Mouse (Mus musculus): ENCODE data around the gene Txnrd2.
A peak's percentile ranks its signal among the peaks of the same experiment; 100 is the strongest.

The Txnrd2 gene

DNA sequence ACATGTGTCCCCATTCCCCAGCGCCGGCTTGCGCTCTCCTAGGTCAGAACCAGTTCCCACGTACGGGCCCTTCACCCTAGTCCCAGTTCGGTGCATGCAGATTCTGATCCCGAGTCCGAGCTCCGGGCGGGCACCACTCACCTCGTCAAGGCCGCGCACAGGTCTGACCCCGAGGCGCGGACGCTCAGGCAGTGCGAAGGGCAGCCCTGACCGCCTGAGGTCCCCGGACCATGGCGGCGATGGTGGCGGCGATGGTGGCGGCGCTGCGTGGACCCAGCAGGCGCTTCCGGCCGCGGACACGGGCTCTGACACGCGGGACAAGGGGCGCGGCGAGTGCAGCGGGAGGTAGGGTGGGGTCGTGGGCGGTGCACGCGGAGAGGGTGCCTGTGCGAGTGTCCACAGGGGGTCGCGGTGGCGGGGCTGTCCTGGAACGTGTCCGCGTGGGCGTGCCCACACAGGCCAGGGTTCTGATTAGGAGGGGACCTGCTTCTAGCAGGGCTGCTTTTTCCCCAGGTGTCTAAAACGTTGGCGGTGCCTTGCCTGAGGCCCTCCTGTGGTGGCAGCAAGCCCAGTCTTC, at the start of gene Txnrd2:
Gene Txnrd2 (plus strand): TSS at position 170 of the 577 bp plus-strand sequence.
- peak; percentile 76 for DNase-seq (ENCODE audit: low spot score)

- DNase-seq (ENCODE audit: low spot score): no peak
Measured at GRCm38 (mm10) chr16:18377203-18377602, 49.0 kb upstream of the Txnrd2 start.

DNA sequence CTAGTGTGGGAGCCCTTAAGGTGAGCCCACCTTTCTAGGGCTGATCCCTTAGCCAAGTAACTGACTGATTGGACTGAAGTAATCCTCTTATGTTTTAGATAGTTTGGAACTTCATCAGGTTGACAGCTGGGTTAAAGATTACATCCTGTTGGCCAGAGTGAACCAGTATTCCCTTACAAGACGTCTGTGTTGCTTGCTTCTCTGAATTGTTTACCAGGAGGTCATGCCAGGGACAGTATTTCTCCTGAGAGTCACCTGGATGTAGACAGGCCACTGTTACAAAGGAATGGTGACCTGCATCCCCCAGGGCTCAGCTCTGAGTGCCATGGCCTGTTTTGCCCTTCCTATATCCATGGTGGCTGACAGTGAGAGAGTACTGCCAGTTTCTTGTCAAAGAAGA, 47.7 kb upstream of the Txnrd2 start:
- DNase-seq (ENCODE audit: low spot score): no peak

DNA sequence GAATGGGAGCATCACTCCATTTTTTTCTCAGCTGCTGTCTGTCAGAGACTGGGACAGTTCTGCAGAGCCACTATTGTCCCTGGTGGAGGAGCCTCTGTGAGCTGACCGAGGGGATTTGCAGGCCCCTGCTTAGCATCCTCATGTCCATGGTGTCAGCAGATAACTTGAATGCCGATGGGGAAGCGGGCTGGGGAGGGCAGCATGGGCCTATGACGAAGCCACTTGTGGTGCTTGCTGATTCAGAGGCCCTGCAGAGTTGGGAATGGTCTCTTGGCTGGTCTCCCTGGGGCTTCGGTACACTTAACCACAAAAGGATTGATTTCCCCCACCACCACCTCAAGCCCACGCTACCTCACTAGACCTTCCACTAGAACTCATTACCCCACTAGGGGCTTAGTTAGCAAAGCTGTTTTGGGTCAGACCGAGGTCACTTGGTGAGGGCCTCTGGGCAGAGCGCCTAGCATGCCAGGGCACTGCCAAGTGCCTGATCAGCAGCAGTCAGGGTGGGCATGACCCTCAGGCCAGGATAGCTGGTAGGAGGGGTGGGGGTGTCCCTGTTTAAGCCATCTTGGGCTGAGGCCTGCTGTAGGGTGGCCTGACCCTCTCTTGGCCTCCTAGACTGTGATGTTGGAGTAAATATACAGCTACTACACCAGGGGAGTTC, 46.7 kb upstream of the Txnrd2 start:
- no peak for DNase-seq (ENCODE audit: low spot score)

DNA sequence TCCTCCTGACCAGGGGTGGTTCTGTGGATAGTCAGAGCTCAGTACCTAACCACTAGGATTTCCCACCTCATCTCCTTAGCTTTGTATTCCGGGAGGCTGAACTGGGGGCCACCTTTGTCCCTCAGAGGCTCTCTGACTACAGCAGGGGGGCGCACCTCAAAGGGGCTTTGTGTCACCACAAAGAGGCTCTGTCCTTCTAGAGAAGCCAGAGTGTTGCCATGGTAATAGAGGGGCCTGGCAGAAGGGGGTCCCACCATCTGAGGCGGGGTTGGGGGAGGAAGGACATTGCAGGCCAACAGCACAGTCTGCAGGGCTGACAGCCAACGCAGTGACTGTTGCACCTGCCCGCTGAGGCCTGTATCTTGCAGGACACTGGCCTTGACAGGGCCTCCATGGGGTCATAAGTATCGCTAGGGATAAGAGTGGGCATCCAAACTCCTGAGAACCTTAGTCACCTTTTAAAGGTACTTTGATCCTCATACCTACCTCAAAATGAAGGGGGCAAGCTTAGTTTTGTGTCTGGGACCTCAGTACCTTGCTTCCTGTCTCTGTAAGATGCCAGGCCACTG, 45.6 kb upstream of the Txnrd2 start:
- DNase-seq (ENCODE audit: low spot score): no peak

DNA sequence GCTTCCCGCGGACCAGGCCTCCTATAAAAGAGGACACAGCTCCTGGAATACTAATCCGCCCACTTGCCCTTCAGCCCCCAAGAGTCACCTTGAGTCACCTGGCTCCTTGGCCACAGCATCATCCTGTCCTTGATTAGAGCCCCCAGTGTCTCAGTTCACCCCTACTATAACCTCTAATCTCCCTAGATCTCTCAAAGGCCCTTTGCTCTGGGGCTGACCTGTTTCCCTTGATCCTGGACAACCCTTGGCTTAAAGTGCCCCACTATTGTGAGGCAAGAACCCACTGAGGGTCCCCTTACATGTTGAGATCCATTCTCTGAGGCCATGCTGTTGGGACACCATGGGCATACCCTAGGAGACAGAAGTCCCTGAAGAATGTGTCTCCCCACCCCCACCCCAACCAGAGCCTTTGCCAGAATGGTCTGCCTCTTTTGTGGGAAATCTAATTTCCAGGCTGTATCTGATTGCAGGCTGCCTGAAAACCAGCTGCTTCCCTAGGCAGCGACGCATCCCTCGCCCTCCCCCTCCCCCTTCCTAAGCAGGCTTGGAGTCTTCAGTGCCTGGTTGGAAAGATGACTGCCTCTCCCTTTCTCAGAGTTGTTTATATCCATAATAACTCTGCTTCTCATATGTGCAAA, 44.4 kb upstream of the Txnrd2 start:
- DNase-seq (ENCODE audit: low spot score): no peak

GRCm38 (mm10) chr16:18383045-18383726, 43.0 kb upstream of the Txnrd2 start:
- peak; percentile 31 for DNase-seq (ENCODE audit: low spot score)

DNA sequence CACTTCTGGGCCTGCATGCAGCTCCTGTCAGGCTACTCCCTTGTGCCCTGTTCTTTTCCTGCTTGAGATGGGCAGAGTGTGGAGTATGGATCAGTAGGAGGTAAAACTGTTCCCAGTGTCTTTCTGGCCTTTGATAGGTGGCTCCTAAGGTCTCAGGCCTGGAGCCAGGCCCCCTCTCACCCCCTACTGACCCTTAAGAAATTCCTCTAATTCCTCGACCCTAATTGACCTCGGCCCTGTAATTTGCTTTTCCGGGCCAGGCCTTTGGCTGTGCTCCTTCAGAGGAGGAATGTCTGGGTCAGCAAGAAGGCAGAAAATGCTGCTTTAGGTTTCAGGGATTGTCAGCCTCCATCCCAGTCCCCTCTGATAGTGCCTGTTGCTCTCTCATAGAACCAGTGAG, 42.4 kb upstream of the Txnrd2 start:
- peak; percentile 34 for DNase-seq (ENCODE audit: low spot score)

DNA sequence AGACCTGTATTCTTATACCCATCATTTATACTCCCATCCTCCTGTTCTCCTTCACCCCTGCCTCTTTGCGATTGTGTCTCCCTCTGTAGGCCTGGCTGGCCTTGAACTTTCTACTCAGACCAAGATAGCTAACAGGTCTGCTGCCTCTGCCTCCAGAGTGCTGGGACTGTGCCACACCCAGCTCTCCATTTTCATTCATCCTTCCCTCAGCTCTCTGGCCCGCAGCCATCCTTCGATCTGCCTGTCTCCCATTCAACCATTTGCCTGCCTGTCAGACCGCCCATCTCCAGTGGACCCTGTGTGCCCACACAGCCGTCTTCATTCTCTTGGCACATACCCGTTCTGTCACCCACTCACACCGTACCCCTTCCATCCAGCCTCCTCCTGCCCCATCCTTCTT, 42.0 kb upstream of the Txnrd2 start:
- no peak for DNase-seq (ENCODE audit: low spot score)

GRCm38 (mm10) chr16:18384659-18385058, 41.5 kb upstream of the Txnrd2 start:
- no peak for DNase-seq (ENCODE audit: low spot score)

DNA sequence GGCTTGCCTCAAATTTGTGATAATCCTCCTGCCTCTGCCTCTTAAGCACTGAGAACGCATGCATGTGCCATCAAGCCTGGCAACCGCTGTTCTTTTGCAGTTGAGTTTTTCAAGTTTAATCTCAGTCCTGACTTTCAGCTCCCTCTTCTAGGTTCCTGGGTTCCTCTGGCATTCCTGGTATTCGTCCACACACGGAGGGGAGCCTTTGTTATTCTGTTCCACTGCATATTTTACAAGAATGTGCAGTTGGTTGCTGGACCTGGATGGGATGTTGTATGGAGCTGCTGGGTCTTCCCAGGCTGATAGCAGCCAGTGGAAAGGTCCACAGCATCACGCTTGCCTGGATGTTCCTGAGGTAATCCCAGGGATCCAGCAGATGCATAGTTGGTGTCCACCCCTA, 40.8 kb upstream of the Txnrd2 start:
- no peak for DNase-seq (ENCODE audit: low spot score)

- DNase-seq (ENCODE audit: low spot score): no peak
Measured at GRCm38 (mm10) chr16:18386451-18386850, 39.7 kb upstream of the Txnrd2 start.

DNA sequence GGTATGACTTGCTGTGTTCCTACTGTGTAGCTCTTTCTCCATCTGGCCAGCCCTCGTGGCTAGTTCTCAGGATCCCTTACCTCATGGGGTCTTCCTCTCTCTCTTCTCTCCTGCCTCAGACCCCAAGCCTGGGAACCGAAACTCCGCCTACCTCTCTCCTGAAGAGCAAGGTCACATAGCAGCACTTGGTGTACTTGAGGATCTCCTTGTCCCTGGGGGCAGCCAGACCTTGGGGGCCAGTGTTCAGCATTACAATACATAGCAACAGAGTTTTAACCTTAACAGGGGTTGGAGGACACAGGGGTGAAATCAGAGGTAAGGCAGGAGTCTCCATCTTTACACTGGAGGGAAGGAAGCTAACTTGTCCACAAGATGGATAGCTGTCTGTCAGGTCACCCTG, 39.2 kb upstream of the Txnrd2 start:
- DNase-seq (ENCODE audit: low spot score): no peak

- no peak for DNase-seq (ENCODE audit: low spot score)
Measured at GRCm38 (mm10) chr16:18387704-18388582, 38.2 kb upstream of the Txnrd2 start.

- no peak for DNase-seq (ENCODE audit: low spot score)
Measured at GRCm38 (mm10) chr16:18388583-18389435, 37.4 kb upstream of the Txnrd2 start.

DNA sequence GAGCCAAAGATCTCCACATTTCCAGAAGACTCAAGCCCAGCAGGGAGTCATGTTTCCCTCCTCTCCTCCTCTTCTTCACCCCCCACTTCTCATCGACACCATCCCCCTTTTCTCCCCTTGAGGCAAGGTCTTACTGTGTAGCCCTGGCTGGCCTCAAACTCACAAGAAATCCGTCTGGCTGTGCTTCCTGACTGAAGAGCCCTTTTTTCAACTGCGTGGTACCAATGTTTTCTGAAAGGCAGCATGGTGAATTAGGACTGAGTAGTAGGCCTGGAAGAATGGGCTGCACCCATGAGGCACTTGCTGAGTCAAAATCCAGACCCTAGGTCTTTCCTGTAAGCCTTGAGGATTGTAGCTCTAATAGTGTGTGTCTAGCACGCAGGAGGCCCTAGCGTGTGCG, 35.8 kb upstream of the Txnrd2 start:
- no peak for DNase-seq (ENCODE audit: low spot score)

DNA sequence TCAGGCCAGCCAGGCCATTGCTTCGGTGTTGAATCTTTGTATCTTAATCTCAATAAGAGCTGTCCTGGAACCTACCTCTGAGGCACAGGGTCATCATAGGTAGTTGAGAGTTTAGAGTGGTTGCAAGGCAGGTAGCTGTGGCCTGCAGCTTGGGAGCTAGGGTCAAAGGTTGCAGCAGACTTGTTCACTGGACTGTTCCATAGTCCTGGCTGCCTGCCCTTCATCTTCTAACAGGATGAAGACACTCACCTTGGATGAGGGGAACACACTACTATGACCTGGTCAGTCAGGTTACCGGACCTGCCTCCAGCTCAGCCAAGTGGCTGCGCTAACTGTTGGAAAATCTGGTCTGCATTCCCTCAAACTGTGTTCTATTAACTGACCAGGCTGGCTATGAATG, 35.1 kb upstream of the Txnrd2 start:
- no peak for DNase-seq (ENCODE audit: low spot score)

DNA sequence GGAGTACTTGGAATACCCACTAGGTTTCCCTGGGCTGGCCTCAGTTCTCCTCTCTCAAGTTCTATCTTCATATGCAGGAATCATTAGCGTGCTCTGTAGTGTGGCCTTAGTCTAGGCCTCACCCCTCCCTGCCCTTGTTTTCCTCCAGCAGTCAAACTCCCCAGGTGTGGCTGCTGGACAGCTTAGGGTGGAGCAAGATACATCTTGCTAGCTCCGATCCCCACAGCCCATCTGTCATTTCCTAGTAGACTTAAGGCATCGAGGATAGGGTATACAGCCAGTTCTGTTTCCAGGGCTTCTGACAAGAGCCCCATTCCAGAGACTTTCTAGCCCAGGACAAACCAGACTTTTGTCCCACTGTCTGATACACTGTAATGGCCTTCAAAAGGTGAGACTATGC, 34.5 kb upstream of the Txnrd2 start:
- no peak for DNase-seq (ENCODE audit: low spot score)

DNA sequence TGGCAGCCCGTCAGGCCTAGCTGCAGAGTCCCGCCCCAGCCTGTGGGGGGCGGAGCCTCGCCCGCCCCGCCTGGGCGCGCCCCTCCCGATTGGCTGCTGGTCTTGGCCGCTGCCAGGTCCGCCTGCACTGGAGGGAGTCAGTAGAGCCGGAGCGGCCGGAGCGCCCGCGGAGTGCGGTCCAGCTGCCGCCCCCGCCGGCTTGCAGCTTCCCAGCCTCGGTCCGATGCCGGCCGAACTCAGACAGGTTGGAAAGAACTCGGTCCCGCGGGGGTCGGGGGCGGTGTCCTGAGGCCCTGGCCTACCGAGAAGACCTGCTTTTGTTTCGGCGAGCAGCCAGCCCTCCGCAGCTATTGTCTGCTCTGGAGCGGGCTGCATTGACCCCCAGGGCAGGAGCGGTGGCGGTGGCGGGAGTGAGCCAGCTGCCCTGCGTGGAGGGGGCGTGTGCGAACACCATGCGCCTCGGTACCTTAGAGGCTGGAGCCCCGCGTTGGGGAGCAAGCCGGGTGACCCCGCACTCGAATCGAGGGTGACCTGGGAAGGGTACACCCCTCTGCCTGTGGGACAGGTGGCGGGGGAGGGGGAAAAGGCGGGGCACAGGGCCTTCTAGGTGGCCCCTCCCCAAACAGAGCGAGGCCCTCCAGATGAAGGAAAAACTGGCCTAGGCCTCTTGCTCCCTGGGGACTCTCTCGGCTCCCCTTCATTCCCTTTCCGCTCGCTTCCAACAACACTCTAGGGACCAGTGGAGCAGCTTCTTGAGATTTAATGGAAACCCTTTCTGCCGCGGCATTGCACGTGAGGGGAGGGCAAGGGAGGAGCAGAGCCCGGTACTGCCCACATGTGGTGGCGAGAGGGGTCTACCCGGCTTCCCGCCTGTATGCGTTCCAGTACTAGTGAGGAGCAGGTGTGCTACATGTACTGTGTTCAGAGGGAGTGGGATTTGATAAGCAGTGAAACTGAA, 33.4 kb upstream of the Txnrd2 start:
- DNase-seq (ENCODE audit: low spot score): peak; percentile 92

- DNase-seq (ENCODE audit: low spot score): no peak
Measured at GRCm38 (mm10) chr16:18393595-18393994, 32.6 kb upstream of the Txnrd2 start.
